Mouse (Mus musculus) midbrain, embryonic 10.5 days (tissue): Measurements from ENCODE around the gene Pfkfb3. TPM values are rescaled to one million over a fixed set of nuclear protein-coding genes. Genes with fewer than 3 reads are reported as not detected.

Experiments
- DNase-seq: peaks from one replicate; pipeline ENCODE4 v3.0.0-alpha.2; 2017; ENCODE audit warnings: low spot score
- H3K27ac ChIP-seq: fragments of 300-500 bp; sonication (generic); replicated peaks from 2 replicates; pipeline ENCODE4 v1.5.1; 2016; ENCODE audit warnings: mild to moderate bottlenecking
- H3K27me3 ChIP-seq: fragments of 300-500 bp; sonication (generic); 2 replicates; pipeline ENCODE4 v1.6.1; 2016; ENCODE audit warnings: low read depth, mild to moderate bottlenecking; ENCODE audit not compliant: poor library complexity, severe bottlenecking
- H3K36me3 ChIP-seq: fragments of 300-500 bp; sonication (generic); 2 replicates; pipeline ENCODE4 v1.6.1; 2016; ENCODE audit warnings: mild to moderate bottlenecking, moderate library complexity
- H3K4me1 ChIP-seq: fragments of 300-500 bp; sonication (generic); 2 replicates; pipeline ENCODE4 v1.6.1; 2016
- H3K4me3 ChIP-seq: fragments of 300-500 bp; sonication (generic); 2 replicates; pipeline ENCODE4 v1.5.1; 2016; ENCODE audit warnings: mild to moderate bottlenecking, moderate library complexity
- H3K9me3 ChIP-seq: fragments of 300-500 bp; sonication (generic); replicated peaks from 2 replicates; pipeline ENCODE4 v1.6.1; 2016; ENCODE audit warnings: mild to moderate bottlenecking
- WGBS: fragments of 180-500 bp; shearing (Covaris S2); methylation state at CpG from one replicate; pipeline ENCODE4 v1.1.7; 2016; 5-methylcytosine and 5-hydroxymethylcytosine counted together
- polyA plus RNA-seq: library from polyadenylated mRNA; unstranded; fragments of >200 nt; fragmentation: Nextera tagmentation; extraction: Ambion mirVana; gene quantifications from 2 replicates; pipeline ENCODE4 v1.2.1, GENCODE M21; 2016

Gene Pfkfb3
- polyA plus RNA-seq, 1 experiment from 2014 or later, result 13.3 TPM

DNA sequence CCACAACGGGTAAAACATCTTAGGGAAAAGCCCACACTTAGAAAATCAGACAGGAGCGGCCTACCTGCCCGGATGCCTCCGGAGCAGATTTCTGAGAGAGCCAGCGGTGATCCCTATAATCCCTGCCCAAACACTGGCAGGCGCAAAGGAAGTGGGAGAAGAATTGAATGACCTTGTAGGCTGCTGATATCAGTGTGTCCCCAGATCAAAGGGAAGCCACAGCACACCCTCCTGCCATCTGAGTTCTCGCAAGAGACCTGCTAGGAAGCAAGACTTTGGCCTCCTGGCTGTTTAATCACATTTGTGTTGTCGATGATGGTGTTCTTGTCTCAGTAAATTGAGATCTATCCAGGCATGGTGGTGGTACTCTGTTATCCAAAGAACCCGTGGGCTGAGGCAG, 33.1 kb downstream of the Pfkfb3 start:
- H3K9me3 ChIP-seq, result no peaks in the 10 kb centered on the region
- DNase-seq, result no peak
- WGBS, result 76% methylated on average over 9 of the region's 9 CpGs
- H3K27ac ChIP-seq, result no peak overlapping the region
- H3K4me1 ChIP-seq, result no peaks in the 10 kb centered on the region
- H3K27me3 ChIP-seq, result no peaks in the 10 kb centered on the region
- H3K36me3 ChIP-seq, result no peaks in the 10 kb centered on the region
- H3K4me3 ChIP-seq, result no peak overlapping the region

DNA sequence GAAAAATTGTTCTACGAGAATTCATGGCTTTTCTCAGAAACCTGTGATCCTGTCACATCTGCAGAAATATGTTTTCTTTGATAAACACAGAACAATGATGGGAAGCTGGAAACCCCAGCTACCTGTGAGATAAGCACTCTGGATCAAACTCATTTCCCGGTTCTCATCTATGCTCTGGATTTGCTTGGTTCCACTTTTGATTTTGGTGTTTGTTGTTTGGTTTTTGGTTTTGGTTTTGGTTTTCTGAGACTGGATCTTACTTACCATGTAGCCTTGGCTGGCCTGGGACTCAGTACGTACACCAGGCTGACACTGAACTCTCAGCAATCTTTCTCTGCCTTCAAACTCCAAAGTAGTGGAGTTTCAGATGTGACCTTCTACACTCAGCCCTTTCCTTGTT, 38.0 kb downstream of the Pfkfb3 start:
- Histone ChIP-seq H3K4me1 (no peaks in the 10 kb centered on the region), H3K9me3 (no peaks in the 10 kb centered on the region), H3K27ac (no peak overlapping the region), H3K36me3 (no peaks in the 10 kb centered on the region), H3K27me3 (no peaks in the 10 kb centered on the region), H3K4me3 (no peak overlapping the region)
- 96% methylated on average over 3 of the region's 3 CpGs for WGBS
- DNase-seq, result no peak

DNA sequence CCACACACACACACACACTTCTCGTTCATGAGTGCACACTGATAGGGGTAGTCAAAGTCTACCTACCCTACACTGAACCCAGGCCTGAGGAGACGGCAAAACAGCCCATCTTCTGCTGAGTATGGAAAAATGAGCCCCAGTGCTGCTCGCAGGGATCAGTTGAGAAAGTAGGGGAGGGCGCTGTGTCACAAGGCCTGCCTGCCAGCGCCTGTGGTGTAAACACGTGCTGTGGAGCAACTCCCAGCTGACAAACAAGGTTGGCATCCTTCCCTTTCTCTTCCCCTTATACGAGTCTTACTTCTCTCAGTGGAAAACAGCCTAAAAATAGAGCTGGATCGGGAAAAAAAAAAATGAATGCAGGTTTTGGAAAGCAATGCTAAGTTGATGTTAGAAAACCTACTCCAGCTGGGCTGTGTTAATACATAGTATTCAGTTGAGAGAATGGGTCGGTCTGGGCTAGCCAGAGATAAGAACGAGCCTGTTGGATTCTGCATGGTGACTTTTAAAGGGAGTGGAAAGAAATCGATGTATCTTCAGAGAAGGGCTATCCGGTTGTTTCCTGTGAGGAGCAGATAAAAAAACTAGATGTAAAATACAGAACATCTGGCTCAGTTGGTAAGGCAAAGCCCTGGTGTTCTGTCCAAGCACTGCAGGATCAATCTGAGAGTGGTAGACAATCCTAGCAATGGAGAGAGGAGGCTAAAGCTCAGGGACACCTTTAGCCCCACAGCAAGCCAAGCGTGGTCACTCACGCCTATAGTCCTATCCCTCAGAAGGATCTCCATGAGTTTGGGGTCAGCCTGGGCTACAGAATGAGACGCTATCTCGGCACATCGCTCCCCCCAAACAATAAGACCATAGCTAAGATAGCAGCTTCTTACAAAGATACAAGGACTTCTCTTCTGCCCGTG, 40.6 kb downstream of the Pfkfb3 start:
- DNase-seq, result no peak
- 80% methylated on average over 18 of the region's 18 CpGs for WGBS

DNA sequence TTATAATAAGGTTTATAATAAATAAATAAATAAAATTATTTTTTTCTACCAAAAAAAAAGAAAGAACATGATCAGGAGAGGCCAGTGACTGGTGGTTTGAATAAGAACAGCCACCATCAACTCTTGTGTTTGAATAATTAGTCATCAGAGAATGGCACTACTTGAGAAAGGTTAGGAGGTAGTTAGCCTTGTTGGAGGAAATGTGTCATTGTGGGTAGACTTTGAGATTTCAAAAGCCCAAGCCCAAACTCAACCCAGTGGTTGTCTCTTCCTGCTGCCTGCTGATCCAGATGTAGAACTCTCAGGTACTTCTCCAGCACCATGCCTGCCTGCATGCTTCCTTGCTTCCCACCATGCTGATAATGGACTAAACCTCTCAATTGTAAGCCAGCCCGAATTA, 41.8 kb downstream of the Pfkfb3 start:
- no peak overlapping the region for H3K27ac ChIP-seq
- H3K4me1 ChIP-seq, result no peaks in the 10 kb centered on the region
- no peak for DNase-seq
- H3K4me3 ChIP-seq, result no peak overlapping the region
- WGBS, result 88% methylated on average over 1 of the region's 1 CpGs
- H3K27me3 ChIP-seq, result no peaks in the 10 kb centered on the region
- H3K9me3 ChIP-seq, result no peaks in the 10 kb centered on the region
- H3K36me3 ChIP-seq, result no peaks in the 10 kb centered on the region

More for the DNA sequence above, 40.6 kb downstream of the Pfkfb3 start:
- Histone ChIP-seq H3K9me3 (no peaks in the 10 kb centered on the region), H3K27ac (no peak overlapping the region), H3K4me3 (no peak overlapping the region), H3K27me3 (no peaks in the 10 kb centered on the region), H3K4me1 (no peaks in the 10 kb centered on the region), H3K36me3 (no peaks in the 10 kb centered on the region)

DNA sequence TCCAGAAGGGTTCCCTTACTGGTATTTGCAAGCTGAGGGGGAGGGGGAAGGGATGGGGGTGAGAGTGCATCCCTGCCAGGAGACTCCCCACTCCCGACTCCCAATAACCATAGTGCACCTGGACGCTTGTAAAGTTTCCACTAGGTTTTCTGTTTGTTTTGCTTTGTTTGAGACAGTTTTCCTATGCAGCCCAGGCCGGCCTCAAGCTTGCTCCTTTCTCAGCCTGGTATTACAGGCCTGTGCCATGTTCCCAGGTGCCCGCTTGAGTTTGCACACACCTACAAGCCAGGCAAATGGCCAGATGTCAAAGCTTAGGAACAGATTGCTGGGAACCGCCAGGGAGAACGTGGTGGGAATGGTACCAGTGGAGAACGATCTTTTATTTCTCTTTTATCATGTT, 50.1 kb downstream of the Pfkfb3 start:
- peaks cover 4% of the 10 kb centered on the region; the same call in 1 of the 2 replicates for H3K36me3 ChIP-seq
- 24% methylated on average over 7 of the region's 7 CpGs for WGBS
- H3K27me3 ChIP-seq, result peaks cover 31% of the 10 kb centered on the region
- DNase-seq, result no peak
- peaks cover 44% of the 10 kb centered on the region for H3K4me1 ChIP-seq
- peak overlapping the region; percentile 74 for H3K4me3 ChIP-seq
- no peaks in the 10 kb centered on the region for H3K9me3 ChIP-seq
- peak overlapping the region; percentile 96 for H3K27ac ChIP-seq

DNA sequence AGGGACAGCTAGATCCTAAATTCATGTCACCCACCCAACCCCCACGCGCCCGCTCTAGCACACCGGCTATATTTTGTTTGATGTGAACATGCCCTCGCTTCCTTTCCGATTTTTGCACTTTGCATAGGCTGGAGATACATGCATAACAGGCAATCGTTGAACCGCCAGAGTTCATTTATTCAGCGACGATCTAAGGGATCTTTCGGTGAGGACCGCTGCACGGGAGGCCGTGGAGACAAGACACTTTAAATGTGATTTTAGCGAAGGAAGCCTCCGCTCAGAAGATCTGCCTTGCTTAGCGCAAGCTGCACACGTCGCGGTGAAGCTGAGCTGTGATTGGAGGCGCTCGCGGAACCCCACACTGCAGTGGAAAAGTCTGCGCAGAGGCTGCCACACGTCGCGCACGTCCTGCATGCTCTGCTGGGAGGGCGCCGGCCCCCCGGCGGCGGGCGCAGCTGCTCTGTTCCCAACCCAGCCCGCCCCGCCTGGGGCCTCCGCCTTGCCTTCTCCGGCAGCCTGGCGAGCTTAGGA, 50.9 kb downstream of the Pfkfb3 start:
- peaks cover 44% of the 10 kb centered on the region for H3K4me1 ChIP-seq
- WGBS, result 0% methylated on average over 38 of the region's 39 CpGs
- peaks cover 31% of the 10 kb centered on the region for H3K27me3 ChIP-seq
- no peaks in the 10 kb centered on the region for H3K9me3 ChIP-seq
- H3K36me3 ChIP-seq, result peaks cover 11% of the 10 kb centered on the region
- H3K4me3 ChIP-seq, result peak overlapping the region; percentile 74
- DNase-seq, result peak; percentile 70
- H3K27ac ChIP-seq, result peak overlapping the region; percentile 96

DNA sequence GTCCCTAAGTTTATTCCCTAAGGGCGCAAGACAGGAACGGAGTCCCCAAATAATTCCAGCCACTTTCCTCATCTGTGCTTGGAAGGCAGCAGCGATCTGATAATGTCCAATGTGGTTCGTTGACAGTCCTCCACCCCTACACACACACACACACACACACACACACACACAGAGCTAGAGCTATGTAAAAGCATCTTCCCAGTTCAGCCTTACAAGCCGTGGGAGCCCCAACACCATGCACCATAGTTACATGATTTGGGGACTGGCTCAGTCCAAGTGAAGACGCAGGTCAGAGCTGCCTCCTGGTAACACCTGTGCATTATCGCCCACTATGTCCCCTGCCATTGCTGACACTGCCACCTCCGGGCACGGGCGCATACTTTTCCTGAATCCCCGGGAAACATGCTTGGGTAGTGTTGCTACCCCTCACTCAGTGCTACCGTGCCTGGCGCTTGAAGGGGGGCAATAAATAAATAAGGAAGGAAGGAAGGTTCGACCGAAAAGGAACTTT, 51.6 kb downstream of the Pfkfb3 start:
- peaks cover 44% of the 10 kb centered on the region for H3K4me1 ChIP-seq
- no peaks in the 10 kb centered on the region for H3K9me3 ChIP-seq
- H3K27ac ChIP-seq, result peak overlapping the region; percentile 96
- DNase-seq, result no peak
- H3K27me3 ChIP-seq, result peaks cover 31% of the 10 kb centered on the region
- peak overlapping the region; percentile 74 for H3K4me3 ChIP-seq
- WGBS, result under 1% methylated on average over 15 of the region's 15 CpGs
- peaks cover 18% of the 10 kb centered on the region for H3K36me3 ChIP-seq

DNA sequence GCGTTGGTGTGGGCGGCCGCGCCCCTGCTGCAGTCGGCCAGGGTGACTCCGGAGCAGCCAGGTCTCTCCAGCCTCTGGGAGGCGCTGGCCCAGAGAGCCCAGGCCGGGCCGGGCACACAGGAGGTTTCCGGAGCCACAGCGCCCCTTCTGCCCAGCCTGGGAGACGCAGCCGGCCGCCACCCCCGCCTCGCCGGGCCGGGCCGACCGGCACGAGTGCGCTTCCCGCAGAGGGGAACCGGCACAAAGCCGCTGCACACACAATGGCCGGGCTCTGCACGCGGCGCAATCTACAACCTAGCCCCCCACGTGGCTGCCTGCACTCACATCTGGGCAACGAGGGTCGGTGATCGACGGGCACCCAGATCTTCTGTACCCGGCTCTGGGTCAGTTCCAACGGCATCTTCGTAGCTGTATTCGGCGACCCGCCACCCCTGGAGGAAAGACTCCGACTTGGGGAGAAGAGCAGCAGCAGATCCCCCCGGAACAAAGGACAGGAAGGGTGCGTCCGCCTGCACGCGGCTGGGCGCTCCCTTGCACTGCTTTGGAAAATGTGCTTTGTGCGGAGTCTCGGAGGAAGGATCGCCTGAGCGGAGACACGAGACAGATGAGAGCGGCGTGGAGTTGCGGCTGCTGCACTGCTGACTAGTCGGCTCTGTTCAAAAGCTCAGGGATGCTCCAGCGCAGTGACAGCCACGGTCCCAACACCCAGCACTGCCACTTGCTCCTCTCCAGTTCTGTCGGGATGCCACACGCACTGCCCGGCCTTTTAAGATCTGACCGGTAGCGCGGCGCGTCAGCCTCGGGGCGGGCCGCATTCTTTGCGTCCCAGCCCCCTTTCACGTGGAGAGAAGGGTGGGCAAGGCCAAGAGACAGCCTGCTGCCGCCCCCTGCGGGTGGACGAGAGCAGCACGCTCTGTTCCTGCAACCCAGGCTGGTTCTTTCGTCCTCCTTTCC, 52.3 kb downstream of the Pfkfb3 start:
- WGBS, result under 1% methylated on average over 76 of the region's 76 CpGs
- peak overlapping the region; percentile 96 for H3K27ac ChIP-seq
- H3K4me3 ChIP-seq, result peak overlapping the region; percentile 74
- H3K4me1 ChIP-seq, result peaks cover 44% of the 10 kb centered on the region
- H3K36me3 ChIP-seq, result peaks cover 25% of the 10 kb centered on the region
- peak; percentile 91 for DNase-seq
- H3K27me3 ChIP-seq, result peaks cover 31% of the 10 kb centered on the region
- H3K9me3 ChIP-seq, result no peaks in the 10 kb centered on the region

DNA sequence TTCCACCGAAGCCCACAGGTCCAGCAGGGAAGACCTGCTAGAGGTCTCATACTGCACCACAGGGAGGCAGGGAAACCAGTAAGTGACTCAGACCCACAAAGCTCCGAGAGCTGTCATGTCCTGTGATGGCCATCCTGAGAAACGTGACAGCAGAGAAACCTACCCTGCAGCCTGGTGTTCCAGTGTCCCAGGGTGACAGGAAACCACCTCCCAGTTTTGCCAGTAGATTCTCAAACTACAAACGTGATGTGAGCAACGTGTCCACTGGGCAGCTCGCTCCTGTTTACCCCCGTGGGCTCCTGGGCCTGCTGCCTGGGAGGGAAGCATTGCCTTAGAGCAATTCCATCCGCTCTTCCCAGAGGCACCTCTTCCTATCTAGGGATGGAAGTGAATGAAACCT, 53.2 kb downstream of the Pfkfb3 start:
- Histone ChIP-seq H3K27me3 (peaks cover 31% of the 10 kb centered on the region), H3K4me3 (peak overlapping the region; percentile 74), H3K9me3 (no peaks in the 10 kb centered on the region), H3K27ac (peak overlapping the region; percentile 96), H3K36me3 (peaks cover 30% of the 10 kb centered on the region), H3K4me1 (peaks cover 44% of the 10 kb centered on the region)
- no peak for DNase-seq
- 8% methylated on average over 8 of the region's 8 CpGs for WGBS

DNA sequence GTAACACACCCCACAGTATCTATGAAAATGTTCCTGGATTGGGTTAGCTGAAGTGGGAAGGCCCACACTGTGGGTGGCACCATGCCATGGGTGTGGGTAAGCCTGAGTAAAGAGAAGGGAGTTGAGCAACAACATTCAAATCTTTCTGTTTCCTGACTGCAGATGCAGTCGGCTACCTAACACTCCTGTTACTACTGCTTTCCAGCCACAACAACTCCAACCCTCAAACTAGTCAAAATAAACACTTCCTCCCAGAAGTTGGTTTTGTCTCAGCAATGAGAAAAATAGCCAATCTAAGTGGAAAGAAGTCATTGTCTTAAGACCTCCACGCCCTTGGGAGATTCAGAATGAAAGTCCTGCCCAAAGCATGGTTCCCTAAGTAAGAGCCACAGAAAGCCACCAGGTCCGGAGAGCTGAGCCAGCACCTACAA, 57.3 kb downstream of the Pfkfb3 start:
- DNase-seq, result no peak
- no peaks in the 10 kb centered on the region for H3K9me3 ChIP-seq
- 90% methylated on average over 3 of the region's 3 CpGs for WGBS
- no peak overlapping the region for H3K27ac ChIP-seq
- H3K36me3 ChIP-seq, result peaks cover 69% of the 10 kb centered on the region
- H3K4me1 ChIP-seq, result peaks cover 31% of the 10 kb centered on the region
- H3K4me3 ChIP-seq, result no peak overlapping the region
- H3K27me3 ChIP-seq, result no peaks in the 10 kb centered on the region

DNA sequence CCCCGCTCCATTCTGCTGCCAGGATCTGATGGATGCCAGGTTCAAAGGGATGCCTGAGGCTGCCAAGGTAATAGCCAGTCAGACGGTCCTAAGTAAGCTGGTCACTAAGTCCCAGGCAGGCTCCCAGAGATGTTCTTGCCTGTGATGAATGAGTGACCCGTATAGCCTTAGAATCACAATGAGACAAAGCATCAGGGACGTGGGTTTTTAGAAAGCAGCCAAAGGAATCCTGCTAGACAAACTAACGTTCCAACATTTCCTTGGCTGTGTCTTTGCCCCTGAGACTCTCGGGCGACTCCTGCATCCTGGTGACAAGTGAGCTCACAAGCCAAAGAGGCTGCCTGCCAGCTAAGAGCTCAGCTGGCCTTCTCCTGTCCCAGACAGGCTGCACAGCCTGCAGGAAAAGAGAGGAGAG, 59.0 kb downstream of the Pfkfb3 start:
- WGBS, result 82% methylated on average over 7 of the region's 7 CpGs
- Histone ChIP-seq H3K27ac (no peak overlapping the region), H3K27me3 (no peaks in the 10 kb centered on the region), H3K36me3 (peaks cover 87% of the 10 kb centered on the region), H3K4me3 (no peak overlapping the region), H3K9me3 (no peaks in the 10 kb centered on the region), H3K4me1 (peaks cover 14% of the 10 kb centered on the region)
- no peak for DNase-seq

DNA sequence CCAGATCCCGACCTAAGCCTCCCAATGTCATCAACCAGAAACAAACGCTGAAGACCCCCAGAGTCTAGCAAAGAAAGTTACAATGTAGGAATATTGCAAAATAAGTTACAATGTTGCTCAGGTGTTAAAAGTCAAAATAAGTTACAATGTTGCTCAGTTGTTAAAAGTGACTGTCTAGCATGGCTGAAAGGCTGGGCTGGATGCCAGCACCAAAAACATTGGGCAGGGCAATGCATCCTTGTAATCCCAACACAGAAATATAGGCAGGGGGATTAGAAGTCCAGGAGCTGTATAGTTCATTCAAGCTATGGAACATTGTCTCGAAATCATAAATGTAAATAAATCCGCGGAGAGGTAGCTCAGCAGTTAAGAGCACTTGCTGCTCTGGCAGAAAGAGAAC, 61.0 kb downstream of the Pfkfb3 start:
- Histone ChIP-seq H3K27ac (no peak overlapping the region), H3K4me1 (0 out of 2 replicates have a peak, but pooled peaks cover 5% of the 10 kb centered on the region), H3K36me3 (peaks cover 93% of the 10 kb centered on the region), H3K9me3 (no peaks in the 10 kb centered on the region), H3K4me3 (no peak overlapping the region), H3K27me3 (no peaks in the 10 kb centered on the region)
- 93% methylated on average over 5 of the region's 5 CpGs for WGBS
- DNase-seq, result no peak
